Mouse (Mus musculus) thymus, postnatal 4 days (tissue): Measurements from ENCODE around the gene Tspoap1.

Experiments used
- DNase-seq: peaks from one replicate; pipeline ENCODE4 v3.0.0; 2021

Tspoap1 gene

DNA sequence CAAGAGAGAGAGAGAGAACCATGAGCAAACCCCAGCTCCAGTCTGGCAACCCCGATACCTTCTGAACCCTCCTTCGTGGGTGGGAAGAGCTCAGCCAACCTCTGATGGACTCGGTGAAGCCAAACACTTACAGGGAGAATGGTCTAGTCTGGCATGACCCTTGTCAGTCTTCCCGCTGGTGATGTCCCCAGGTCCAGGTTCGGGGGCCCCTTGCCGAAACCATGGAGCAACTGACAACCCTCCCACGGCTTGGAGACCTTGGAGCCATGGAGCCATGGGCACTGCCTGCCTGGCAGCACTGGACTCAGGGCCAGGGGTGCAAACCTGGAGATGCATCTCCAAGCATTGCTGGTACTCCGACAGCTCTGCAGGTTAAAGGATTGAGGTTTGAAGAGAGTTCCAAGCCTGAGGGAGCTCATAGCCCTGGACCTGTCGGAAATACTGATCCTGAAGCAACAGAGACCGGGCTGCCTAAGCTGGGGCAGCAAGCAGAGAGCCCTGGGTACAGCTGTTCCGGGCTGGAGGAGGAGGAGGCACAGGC, 910 bp downstream of the Tspoap1 start:
- peak; percentile 50 for DNase-seq

- DNase-seq = peak; percentile 33
Observed at GRCm38 (mm10) chr11:87761806-87762701, 1.7 kb downstream of the Tspoap1 start.

GRCm38 (mm10) chr11:87762702-87763385, 2.5 kb downstream of the Tspoap1 start:
- DNase-seq = no peak

DNA sequence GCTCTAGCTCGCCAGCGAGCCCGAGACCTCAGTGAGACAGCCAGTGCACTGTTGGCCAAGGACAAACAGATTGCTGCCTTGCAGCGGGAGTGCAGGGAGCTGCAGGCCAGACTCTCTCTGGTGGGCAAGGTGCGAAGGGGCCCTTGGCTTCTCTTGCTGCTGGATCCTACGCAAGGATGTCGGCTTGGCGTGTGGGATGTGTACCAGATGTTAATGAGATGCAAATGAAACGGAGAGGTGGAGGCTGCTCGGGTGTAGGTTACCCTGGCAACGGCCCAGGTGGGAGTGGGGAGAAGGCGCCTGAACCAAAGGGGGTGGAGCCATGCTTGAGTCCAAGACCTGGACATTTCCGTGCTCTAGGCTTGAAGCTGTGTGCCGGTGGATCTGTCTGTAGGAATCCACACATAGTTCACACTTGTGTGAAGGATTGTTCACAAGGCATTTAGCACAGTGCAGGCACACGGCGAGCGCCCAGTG, 3.2 kb downstream of the Tspoap1 start:
- DNase-seq = peak; percentile 40

DNA sequence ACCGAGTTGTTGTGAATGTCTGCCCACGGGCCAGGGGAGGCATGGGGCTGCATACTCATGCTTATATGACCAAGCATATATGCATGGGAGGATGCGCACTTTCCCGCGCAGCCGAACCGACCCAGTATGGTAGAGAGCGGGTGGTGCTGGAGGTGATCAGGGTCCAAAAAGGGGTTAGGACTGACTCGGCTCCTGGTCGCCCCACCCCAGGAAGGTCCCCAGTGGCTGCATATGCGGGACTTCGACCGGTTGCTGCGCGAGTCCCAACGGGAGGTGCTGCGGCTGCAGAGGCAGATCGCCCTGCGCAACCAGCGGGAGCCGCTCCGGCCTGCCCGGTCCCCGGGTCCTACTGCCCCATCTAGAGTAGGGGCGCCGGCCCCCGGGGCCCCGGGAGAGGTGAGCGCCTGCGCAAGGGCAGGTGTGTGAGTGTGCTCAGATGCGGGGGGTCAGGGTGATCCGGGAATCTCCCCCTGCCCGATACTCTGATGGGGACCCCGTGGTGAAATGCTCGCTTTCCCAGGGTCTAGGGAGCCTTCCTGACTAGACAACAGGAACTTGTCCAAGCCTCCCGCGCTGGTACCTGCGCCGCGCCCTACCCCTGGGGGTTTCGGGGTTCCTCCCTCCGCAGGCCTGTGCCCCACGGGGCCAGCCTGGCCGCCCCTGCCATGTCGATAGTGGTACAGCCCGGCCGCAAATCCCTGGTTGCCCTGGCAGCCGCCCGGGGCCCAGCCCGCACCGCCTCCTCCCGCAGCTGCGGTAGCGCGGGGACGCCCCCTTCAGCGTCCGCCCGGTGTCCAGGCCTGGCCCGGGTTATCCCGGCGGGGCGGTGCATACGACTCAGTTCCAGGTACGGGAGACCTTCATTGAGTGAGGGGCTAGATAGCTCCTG, 3.9 kb downstream of the Tspoap1 start:
- DNase-seq = peak; percentile 45

DNA sequence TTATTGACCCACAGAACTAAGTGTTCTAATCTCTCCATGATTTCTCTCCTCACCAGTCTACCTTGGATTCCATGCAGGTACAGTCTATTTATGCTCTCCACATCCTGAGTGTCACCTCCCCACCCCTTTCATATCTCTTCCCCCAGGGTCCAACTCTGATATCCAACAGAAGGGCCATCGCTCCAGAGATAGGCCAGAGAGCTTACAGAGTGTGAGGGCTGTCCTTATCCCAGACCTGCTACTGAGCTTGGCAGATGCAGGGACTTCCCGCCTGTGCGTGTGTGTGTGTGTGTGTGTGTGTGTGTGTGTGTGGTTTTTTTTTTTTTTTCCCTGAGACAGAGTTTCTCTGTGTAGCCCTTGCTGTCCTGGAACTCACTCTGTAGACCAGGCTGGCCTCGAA, 8.4 kb downstream of the Tspoap1 start:
- no peak for DNase-seq

- DNase-seq = peak; percentile 95
Observed at GRCm38 (mm10) chr11:87770989-87771388, 10.6 kb downstream of the Tspoap1 start.

GRCm38 (mm10) chr11:87772354-87772753, 12.0 kb downstream of the Tspoap1 start:
- DNase-seq = no peak

DNA sequence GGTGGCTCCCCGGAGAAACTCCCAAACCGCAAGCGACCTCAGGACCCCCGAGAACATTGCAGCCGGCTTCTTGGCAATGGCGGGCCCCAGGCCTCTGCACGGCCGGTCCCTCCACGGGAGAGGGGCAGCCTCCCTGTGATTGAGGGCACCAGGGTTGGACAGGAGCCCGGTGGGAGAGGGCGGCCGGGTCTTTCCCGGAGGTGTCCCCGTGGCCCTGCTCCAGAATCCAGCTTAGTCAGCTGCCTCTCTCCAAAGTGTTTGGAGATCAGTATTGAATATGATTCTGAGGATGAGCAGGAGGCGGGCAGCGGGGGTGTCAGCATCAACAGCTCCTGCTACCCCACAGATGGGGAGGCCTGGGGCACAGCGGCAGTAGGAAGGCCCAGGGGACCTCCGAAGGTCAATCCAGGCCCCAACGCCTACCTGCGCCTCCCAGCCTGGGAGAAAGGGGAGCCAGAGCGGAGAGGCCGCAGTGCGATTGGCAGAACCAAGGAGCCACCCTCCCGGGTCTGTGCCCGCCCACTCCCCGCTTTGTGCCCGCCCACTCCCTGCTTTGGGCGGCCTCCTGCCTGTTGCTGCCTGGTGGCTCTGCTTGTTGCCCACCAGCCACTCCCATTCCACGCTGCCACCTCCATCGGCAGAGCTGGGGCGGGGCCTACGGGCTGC, 17.9 kb downstream of the Tspoap1 start:
- DNase-seq = peak; percentile 65

DNA sequence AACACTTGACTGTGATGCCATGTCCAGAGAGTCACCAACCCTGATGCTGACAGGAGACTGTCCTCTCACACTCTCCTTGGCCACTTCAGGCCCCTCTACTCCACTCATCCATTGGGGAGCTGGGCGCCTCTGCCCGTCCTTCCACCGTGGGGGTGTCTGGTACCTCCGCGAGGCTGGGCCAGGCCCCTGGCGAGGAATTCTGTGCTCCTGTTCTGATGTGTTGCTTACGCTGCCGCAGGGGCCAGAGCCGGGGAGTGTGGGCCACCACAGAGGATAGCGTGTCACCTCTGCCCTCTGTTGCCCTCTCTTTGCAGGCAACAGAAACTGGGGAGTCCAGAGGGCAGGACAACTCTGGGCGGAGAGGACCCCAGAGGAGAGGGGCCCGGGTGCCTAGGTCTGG, 18.6 kb downstream of the Tspoap1 start:
- no peak for DNase-seq

DNA sequence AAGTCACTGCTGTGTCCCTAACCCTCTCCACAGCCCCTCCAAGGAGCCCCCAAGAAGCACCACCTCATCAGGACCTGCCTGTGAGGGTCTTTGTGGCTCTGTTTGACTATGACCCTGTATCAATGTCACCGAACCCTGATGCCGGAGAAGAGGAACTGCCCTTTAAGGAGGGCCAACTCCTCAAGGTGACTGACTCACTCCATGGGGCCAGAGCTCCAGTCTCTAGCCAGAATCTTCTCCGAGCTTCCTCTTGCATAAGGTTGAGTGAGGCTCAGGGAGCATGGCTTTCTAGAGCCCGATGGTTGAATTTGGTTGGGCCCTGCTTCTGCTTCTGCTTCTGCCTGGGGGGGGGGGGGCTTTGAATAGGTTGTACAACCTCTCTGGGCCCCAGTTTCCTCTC, 19.1 kb downstream of the Tspoap1 start:
- DNase-seq = no peak

DNA sequence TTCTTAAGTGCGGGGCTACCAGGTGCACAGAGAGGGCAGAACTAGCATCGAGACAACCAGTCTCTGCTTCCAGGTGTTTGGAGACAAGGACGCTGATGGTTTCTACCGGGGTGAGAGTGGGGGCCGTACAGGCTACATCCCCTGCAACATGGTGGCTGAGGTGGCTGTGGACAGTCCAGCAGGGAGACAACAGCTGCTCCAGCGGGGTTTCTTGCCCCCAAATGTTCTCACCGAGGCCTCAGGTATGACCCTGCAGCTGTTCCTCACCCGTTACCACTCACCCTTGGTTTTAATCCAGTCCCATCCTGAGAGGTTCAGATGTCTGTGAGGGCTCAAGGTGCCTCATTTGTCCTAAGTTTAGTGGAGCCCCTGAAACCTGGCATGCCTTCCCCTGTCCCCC, 19.8 kb downstream of the Tspoap1 start:
- no peak for DNase-seq

DNA sequence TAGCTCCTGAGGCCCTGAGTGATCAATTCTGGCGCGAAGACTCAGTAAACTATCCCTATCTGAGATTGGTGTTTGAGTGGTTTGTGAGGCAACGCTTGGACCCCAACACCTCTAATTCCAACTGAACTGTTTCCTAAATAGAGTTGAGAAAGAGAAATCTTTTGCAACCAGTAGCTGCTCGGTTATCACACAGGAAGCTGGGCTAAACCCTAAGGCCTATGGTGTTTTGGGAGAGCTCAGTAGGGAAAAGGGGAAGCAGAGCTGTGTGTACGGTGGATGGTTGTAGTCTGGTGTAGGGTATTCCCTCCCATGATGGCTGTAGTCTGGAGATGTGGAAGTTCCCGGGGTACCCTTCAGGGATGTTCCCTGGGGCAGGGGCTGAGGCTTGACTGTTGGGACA, 29.7 kb downstream of the Tspoap1 start:
- no peak for DNase-seq

- DNase-seq = no peak
Observed at GRCm38 (mm10) chr11:87793460-87793859, 33.1 kb downstream of the Tspoap1 start, which contains the start of gene Mpo. Gene Mpo, plus strand, starts transcription at chr11:87793581.

DNA sequence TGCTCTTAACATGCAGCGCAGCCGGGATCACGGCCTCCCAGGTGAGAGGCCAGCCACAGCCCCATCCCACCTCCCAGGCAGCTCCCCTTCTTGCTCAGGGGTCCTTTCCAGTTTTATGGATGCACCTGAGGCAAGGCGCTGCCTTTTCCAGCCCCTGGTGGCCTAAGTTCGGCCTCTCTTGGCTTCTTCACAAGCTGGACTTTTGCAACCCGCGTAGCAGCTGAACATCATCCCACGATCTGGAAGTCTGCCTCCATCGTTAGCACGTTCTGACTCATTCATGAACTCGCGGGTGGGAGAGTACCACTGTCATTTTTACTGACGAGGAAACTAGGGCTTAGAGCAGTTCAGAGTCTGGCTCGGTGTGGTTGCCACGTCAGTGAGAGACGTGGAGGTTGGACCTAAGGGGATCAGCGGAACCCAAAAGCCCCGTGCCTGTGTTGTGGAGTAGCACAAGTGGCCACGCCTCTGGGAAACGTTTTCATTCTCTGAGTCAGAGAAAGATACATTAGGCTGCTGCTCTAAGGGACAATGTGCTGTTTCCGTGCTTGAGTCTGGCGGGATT, 41.5 kb downstream of the Tspoap1 start:
- no peak for DNase-seq

DNA sequence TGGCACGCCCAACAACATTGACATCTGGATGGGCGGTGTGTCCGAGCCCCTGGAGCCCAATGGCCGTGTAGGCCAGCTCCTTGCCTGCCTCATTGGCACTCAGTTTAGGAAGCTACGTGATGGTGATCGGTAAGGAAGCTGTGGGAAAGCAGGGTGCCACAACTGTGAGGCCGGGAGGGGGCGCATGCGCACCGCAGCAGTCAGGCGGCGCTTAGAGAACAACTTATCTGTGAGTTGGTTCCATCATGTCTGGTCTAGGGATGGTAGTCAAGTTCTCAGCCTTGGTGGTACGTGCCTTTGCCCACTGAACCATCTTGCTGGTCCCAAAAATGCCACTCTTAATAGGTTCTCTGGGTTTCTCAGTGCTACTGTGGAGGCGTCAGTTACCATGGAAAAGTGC, 42.3 kb downstream of the Tspoap1 start:
- peak; percentile 48 for DNase-seq

DNA sequence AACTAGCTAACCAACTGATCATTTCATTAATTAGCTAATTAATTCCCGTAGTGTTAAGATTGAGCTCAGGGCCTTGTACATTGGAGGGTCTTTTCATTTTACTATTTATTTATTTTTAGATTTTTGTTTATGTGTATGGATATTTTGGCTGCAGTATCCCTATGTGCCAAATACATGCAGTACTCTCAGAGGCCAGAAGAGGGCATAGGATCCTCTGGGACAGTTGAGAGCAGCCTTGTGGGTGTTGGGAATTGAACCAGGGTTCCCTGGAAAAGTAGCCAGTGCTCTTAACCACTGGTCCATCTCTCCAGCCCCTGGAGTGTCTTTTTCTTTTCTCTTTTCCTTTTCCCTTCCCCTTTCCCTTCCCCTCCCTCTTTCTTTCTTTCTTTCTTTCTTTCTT, 45.1 kb downstream of the Tspoap1 start:
- DNase-seq = peak; percentile 65

- DNase-seq = no peak
Observed at GRCm38 (mm10) chr11:87807433-87807832, 47.1 kb downstream of the Tspoap1 start.

GRCm38 (mm10) chr11:87808236-87808635, 47.9 kb downstream of the Tspoap1 start:
- DNase-seq = peak; percentile 22

DNA sequence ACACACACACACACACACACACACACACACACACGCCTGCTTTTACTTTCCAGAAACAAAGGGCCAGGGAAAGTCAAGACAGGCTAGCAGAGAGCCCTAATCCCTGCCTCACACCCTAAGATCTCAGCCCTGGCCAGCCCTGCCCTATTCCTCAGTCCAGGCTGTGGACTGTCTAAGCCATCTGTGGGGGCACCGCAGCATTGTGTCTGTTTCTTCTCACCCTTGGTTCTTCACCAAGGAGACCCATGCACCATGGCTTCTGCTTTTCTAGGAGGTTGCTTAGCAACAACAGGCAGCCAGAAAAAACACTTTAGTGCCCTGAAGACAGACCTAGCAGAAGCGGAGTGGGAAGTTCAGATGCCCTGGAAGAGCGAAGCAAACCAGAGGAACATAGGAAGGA, 51.1 kb downstream of the Tspoap1 start:
- DNase-seq = no peak

GRCm38 (mm10) chr11:87814831-87815230, 54.5 kb downstream of the Tspoap1 start:
- no peak for DNase-seq
